Mouse (Mus musculus) hindbrain, embryonic 11.5 days (tissue): ENCODE measurements around the gene Krtap9-3. TPM values are rescaled to one million over a fixed set of nuclear protein-coding genes. Genes with fewer than 3 reads are reported as not detected.
"Not testable (repeated sequence)": the region's sequence is repeated elsewhere in the genome, so short reads cannot be mapped to it uniquely, and the experiment has no call there.

Source experiments
- ATAC-seq: fragments of 200-750 bp; cut with Nextera tagmentation; 2 replicates; pipeline ENCODE4 v1.8.0; 2017; ENCODE audit warnings: mild to moderate bottlenecking, moderate TSS enrichment, moderate library complexity; ENCODE audit not compliant: low FRiP score
- DNase-seq: peaks from one replicate; pipeline ENCODE4 v3.0.0-alpha.2; 2015; ENCODE audit warnings: low spot score
- H3K27ac ChIP-seq: fragments of 300-500 bp; sonication (generic); 2 replicates; pipeline ENCODE4 v1.5.1; 2014; ENCODE audit warnings: mild to moderate bottlenecking, low read depth, low read length
- H3K27me3 ChIP-seq: fragments of 300-500 bp; sonication (generic); 2 replicates; pipeline ENCODE4 v1.6.1; 2014; ENCODE audit warnings: mild to moderate bottlenecking, low read length, moderate library complexity, mixed read lengths; ENCODE audit not compliant: control insufficient read depth, insufficient read depth
- H3K36me3 ChIP-seq: fragments of 300-500 bp; sonication (generic); 2 replicates; pipeline ENCODE4 v1.6.1; 2014; ENCODE audit warnings: mild to moderate bottlenecking, low read length, moderate library complexity, mixed read lengths; ENCODE audit not compliant: control insufficient read depth, insufficient read depth
- H3K4me1 ChIP-seq: fragments of 300-500 bp; sonication (generic); replicated peaks from 2 replicates; pipeline ENCODE4 v1.6.1; 2014; ENCODE audit warnings: low read length, mixed read lengths; ENCODE audit not compliant: control insufficient read depth, insufficient read depth
- H3K4me2 ChIP-seq: fragments of 300-500 bp; sonication (generic); replicated peaks from 2 replicates; pipeline ENCODE4 v1.6.1; 2014; ENCODE audit warnings: mild to moderate bottlenecking, low read depth, low read length
- H3K4me3 ChIP-seq: fragments of 300-500 bp; sonication (generic); 2 replicates; pipeline ENCODE4 v1.5.1; 2014; ENCODE audit warnings: low read depth, low read length
- H3K9ac ChIP-seq: fragments of 300-500 bp; sonication (generic); 2 replicates; pipeline ENCODE4 v1.6.1; 2014; ENCODE audit warnings: low read depth, low read length
- H3K9me3 ChIP-seq: fragments of 300-500 bp; sonication (generic); 2 replicates; pipeline ENCODE4 v1.6.1; 2016; ENCODE audit warnings: low read length; ENCODE audit not compliant: control insufficient read depth
- WGBS: fragments of 180-500 bp; shearing (Covaris S2); extraction: QIAGEN DNeasy Blood & Tissue Kit; methylation state at CpG from one replicate; pipeline ENCODE4 v1.1.7; 2014; 5-methylcytosine and 5-hydroxymethylcytosine counted together
- polyA plus RNA-seq: library from polyadenylated mRNA; unstranded; fragments of >200 nt; fragmentation: Nextera tagmentation; extraction: Ambion mirVana; gene quantifications from 2 replicates; pipeline ENCODE4 v1.2.1, GENCODE M21; 2014

Krtap9-3 gene
- polyA plus RNA-seq: not detected in 2 replicates

GRCm38 (mm10) chr11:99597742-99598141 is at the start of gene Krtap9-3:
Krtap9-3 (minus strand) TSS chr11:99598105.
- not testable (repeated sequence) for H3K27ac ChIP-seq, ATAC-seq, H3K4me2 ChIP-seq, H3K4me3 ChIP-seq, H3K27me3 ChIP-seq, H3K4me1 ChIP-seq, H3K9me3 ChIP-seq, H3K9ac ChIP-seq, DNase-seq, H3K36me3 ChIP-seq
- 88% methylated on average over 4 of the region's 6 CpGs for WGBS

- DNase-seq (no peak), ATAC-seq (no peak)
- H3K9ac ChIP-seq: no peak overlapping the region
- H3K4me3 ChIP-seq: no peak overlapping the region
- H3K27me3 ChIP-seq: no peaks in the 10 kb centered on the region
- H3K36me3 ChIP-seq: no peaks in the 10 kb centered on the region
- no peak overlapping the region for H3K27ac ChIP-seq
- H3K4me2 ChIP-seq: no peak overlapping the region
- no peaks in the 10 kb centered on the region for H3K4me1 ChIP-seq
- H3K9me3 ChIP-seq: no peaks in the 10 kb centered on the region
- 88% methylated on average over 15 of the region's 15 CpGs for WGBS
These were observed 48.5 kb upstream of the Krtap9-3 start for GRCm38 (mm10) chr11:99646444-99646843.

GRCm38 (mm10) chr11:99644351-99644750 is 46.4 kb upstream of the Krtap9-3 start:
- H3K27me3 ChIP-seq: no peaks in the 10 kb centered on the region
- H3K4me1 ChIP-seq: no peaks in the 10 kb centered on the region
- no peak overlapping the region for H3K27ac ChIP-seq
- no peaks in the 10 kb centered on the region for H3K9me3 ChIP-seq
- H3K4me3 ChIP-seq: no peak overlapping the region
- H3K36me3 ChIP-seq: no peaks in the 10 kb centered on the region
- no peak for DNase-seq
- H3K9ac ChIP-seq: no peak overlapping the region
- WGBS: 81% methylated on average over 3 of the region's 3 CpGs
- H3K4me2 ChIP-seq: no peak overlapping the region
- ATAC-seq: no peak

GRCm38 (mm10) chr11:99643635-99644139 is 45.8 kb upstream of the Krtap9-3 start, which contains the start of gene Krtap4-7:
Krtap4-7 (minus strand) TSS chr11:99644089.
- H3K27ac ChIP-seq, H3K4me2 ChIP-seq, ATAC-seq, DNase-seq, H3K9ac ChIP-seq, H3K27me3 ChIP-seq, H3K9me3 ChIP-seq, H3K4me3 ChIP-seq, H3K4me1 ChIP-seq, H3K36me3 ChIP-seq: not testable (repeated sequence)
- WGBS: 85% methylated on average over 8 of the region's 9 CpGs

GRCm38 (mm10) chr11:99640926-99641325 is 43.0 kb upstream of the Krtap9-3 start:
- Histone ChIP-seq H3K4me2 (no peak overlapping the region), H3K27me3 (no peaks in the 10 kb centered on the region), H3K36me3 (no peaks in the 10 kb centered on the region), H3K27ac (no peak overlapping the region), H3K4me1 (no peaks in the 10 kb centered on the region), H3K4me3 (no peak overlapping the region), H3K9ac (no peak overlapping the region), H3K9me3 (no peaks in the 10 kb centered on the region)
- DNase-seq (no peak), ATAC-seq (no peak)
- WGBS: 43% methylated on average over 1 of the region's 1 CpGs

GRCm38 (mm10) chr11:99637086-99637485 is 39.2 kb upstream of the Krtap9-3 start:
- DNase-seq (no peak), ATAC-seq (no peak)
- 90% methylated on average over 1 of the region's 1 CpGs for WGBS
- H3K4me3 ChIP-seq: no peak overlapping the region
- no peaks in the 10 kb centered on the region for H3K36me3 ChIP-seq
- no peaks in the 10 kb centered on the region for H3K9me3 ChIP-seq
- no peaks in the 10 kb centered on the region for H3K27me3 ChIP-seq
- no peak overlapping the region for H3K4me2 ChIP-seq
- no peak overlapping the region for H3K27ac ChIP-seq
- H3K9ac ChIP-seq: no peak overlapping the region
- no peaks in the 10 kb centered on the region for H3K4me1 ChIP-seq

- no peak within 1 kb of the TSS for H3K27ac ChIP-seq
- no peaks in the 10 kb centered on the region for H3K27me3 ChIP-seq
- no peak within 1 kb of the TSS for H3K9ac ChIP-seq
- H3K4me3 ChIP-seq: no peak within 1 kb of the TSS
- 43% methylated on average over 8 of the region's 8 CpGs for WGBS
- H3K9me3 ChIP-seq: no peaks in the 10 kb centered on the region
- no peaks in the 10 kb centered on the region for H3K4me1 ChIP-seq
- DNase-seq: no peak
- ATAC-seq: no peak
- H3K4me2 ChIP-seq: no peak within 1 kb of the TSS
- no peaks in the 10 kb centered on the region for H3K36me3 ChIP-seq
These were observed 36.8 kb upstream of the Krtap9-3 start, which contains the start of gene Krtap4-2 for GRCm38 (mm10) chr11:99634653-99635134. Krtap4-2 (minus strand) TSS chr11:99635084.

GRCm38 (mm10) chr11:99633293-99633692 is 35.4 kb upstream of the Krtap9-3 start:
- Histone ChIP-seq H3K4me3 (no peak overlapping the region), H3K4me1 (no peaks in the 10 kb centered on the region), H3K4me2 (no peak overlapping the region), H3K27ac (no peak overlapping the region), H3K36me3 (no peaks in the 10 kb centered on the region), H3K27me3 (no peaks in the 10 kb centered on the region), H3K9me3 (no peaks in the 10 kb centered on the region), H3K9ac (no peak overlapping the region)
- DNase-seq (no peak), ATAC-seq (no peak)
- 88% methylated on average over 2 of the region's 2 CpGs for WGBS

GRCm38 (mm10) chr11:99630890-99631289 is 33.0 kb upstream of the Krtap9-3 start:
- H3K9ac ChIP-seq: no peak overlapping the region
- H3K36me3 ChIP-seq: no peaks in the 10 kb centered on the region
- H3K9me3 ChIP-seq: no peaks in the 10 kb centered on the region
- 79% methylated on average over 3 of the region's 3 CpGs for WGBS
- no peaks in the 10 kb centered on the region for H3K4me1 ChIP-seq
- H3K27me3 ChIP-seq: no peaks in the 10 kb centered on the region
- H3K4me3 ChIP-seq: no peak overlapping the region
- ATAC-seq (no peak), DNase-seq (no peak)
- H3K4me2 ChIP-seq: no peak overlapping the region
- H3K27ac ChIP-seq: no peak overlapping the region
